Mouse (Mus musculus) testis, adult 2 months (tissue): Measurements from ENCODE around the gene Alg3.

Experiments
- CTCF ChIP-seq: fragments of 200-500 bp; IDR thresholded peaks from 2 replicates; pipeline ENCODE4 v1.5.1; 2012; ENCODE audit warnings: low read depth, mild to moderate bottlenecking, inconsistent platforms, low read length, moderate library complexity; ENCODE audit not compliant: control insufficient read depth, insufficient read depth, insufficient replicate concordance
- POLR2A ChIP-seq: fragments of 200-500 bp; IDR thresholded peaks from 2 replicates; pipeline ENCODE4 v1.6.1; 2012; ENCODE audit warnings: low read depth, mild to moderate bottlenecking, inconsistent platforms, low read length, moderate library complexity; ENCODE audit not compliant: control insufficient read depth

DNA sequence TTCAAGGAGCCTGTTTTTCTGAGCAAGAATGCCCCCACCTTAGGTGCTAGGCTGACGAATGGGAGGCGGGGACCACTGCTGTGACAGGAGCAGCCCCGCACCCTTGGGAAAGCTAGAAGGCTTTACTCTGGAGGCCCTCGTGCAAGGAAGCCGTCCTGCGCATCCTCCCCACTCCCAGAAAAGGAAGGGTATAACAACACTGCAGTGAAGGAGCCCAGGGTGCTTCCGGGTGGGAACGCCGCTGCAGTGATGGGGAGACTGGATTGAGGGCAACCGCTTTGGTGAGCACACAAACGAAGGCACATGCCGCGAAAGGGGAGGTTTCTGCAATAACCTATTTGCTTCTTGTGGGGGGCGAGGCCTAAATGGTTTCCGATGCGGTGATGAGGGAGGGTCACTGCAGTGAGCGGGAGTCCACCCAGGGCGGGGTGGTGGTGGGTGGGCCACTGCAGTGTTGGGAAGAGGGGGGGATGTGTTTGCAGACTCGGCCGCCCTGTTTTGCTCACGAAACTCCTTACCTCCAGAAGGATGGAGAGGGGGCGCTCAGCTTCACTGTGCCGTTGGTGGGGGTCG is 22.1 kb downstream of the Alg3 start, which contains the start of gene Vwa5b2:
- TF ChIP-seq CTCF (no peak), POLR2A (no peak)
